Mouse (Mus musculus) left cerebral cortex, postnatal 10 days (tissue): ENCODE results near the gene Phactr1. TPM values are rescaled to one million over a fixed set of nuclear protein-coding genes. Genes with fewer than 3 reads are reported as not detected.
A peak's percentile ranks its signal among the peaks of the same experiment; 100 is the strongest.

ENCODE experiments used
- DNase-seq, 2 experiments: peaks; one replicate each; pipeline ENCODE4 v3.0.0; 2021 to 2022; ENCODE audit warnings: low spot score in 2 of 2, mixed read lengths in 1 of 2; ENCODE audit errors: extremely low spot score in 1 of 2
- intact Hi-C: fragments of 180-260 bp; cut with DNase I; formaldehyde crosslinking; loops from one replicate; pipeline ENCODE4 v1.15.1; 2025
- total RNA-seq, 2 experiments: library from RNA; stranded (reverse); gene quantifications; 2 replicates each; pipeline ENCODE4 v1.2.3; 2021

Gene Phactr1
- total RNA-seq, 2 experiments from 2014 or later, result 384 to 390 TPM

GRCm38 (mm10) chr13:42742226-42742625 lies 61.8 kb downstream of the Phactr1 start:
- intact Hi-C loops, result no loop called here
- no peak for DNase-seq

- DNase-seq, result no peak
Measured at GRCm38 (mm10) chr13:42744467-42744866, 64.0 kb downstream of the Phactr1 start.

DNA sequence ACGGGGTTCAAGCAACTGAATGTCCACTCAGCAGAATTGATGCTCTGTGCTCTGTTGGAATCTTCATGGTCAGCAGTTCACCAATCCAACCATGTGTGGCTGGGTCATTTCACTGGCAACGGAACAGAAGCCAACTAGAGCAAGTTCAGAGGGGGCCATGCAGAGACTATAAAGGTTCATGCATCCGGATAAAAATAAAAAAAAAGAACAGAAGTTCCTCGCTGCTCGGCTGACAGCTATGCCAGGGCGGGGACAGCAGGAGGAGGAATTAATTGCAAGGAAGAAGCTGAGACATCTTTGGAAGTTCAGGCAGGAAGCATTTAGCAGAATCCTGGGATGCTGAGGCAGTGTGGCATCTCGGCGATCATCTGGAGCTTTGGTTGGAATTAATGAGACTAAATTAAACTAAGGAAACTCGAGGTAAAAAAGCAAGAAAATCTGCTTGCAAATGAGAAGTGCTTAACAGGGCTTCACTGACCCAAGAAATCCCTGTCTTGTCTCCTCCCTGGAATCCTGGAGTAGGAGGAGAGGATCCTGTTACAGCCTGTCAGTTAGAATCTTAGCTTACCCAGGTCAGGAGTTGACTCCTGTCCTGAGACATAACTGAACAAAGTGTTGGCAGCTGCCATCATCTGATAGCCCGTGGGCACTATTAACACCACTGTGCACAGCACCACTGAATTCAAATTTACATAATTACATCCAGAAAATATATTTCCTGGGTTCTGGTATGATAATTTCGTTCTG lies 77.4 kb downstream of the Phactr1 start:
- peak in 1 of 2 experiments; percentile 45 for DNase-seq
- intact Hi-C loops, result no loop called here

More at GRCm38 (mm10) chr13:42744467-42744866, 64.0 kb downstream of the Phactr1 start:
- intact Hi-C loops, result no loop called here

DNA sequence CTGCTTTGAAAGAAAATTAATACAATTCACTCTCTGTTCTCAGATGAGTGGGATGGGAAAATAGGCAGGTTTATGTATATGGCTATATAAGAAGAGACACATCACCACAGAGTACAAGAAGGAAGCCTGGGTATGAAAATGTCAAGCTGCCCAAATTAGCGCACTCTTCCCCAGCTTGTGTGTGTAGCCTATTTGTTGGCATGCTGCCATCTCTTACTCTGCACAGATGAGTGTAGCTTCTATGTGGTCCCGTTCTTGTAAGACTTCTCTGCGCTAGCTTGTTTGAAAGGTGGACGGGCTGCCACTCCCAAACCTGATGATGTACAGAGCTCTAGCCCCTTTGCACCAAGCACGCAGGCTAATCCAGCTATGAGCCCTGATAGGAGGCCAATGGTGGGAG lies 78.7 kb downstream of the Phactr1 start:
- intact Hi-C loops, result no loop called here
- peak in 1 of 2 experiments; percentile 37 for DNase-seq

- DNase-seq, result no peak
- intact Hi-C loops, result no loop called here
Measured at GRCm38 (mm10) chr13:42760907-42761544, 80.6 kb downstream of the Phactr1 start.

GRCm38 (mm10) chr13:42772314-42772713 lies 91.9 kb downstream of the Phactr1 start:
- intact Hi-C loops, result no loop called here
- no peak for DNase-seq

DNA sequence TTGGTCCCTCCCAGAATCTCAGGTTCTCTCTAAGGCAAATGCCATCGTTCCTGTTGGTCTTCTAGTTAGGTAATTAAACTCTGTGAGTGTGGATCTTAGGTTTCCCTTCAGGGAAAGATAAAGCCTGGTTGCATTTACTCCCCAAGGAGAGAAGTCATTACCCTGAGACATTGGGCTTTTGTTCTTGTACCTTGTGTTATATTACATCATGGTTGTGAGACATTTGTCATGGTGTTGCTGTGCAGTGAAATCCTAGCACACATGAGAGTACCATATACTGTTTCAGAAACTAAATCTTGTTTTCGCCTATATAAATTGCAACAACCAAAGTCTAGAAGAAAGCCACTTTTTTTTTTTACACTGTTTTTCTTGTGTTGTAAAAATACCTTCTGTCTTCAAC lies 93.6 kb downstream of the Phactr1 start:
- intact Hi-C loops, result no loop called here
- no peak for DNase-seq

GRCm38 (mm10) chr13:42782151-42782550 lies 101.7 kb downstream of the Phactr1 start:
- intact Hi-C loops, result no loop called here
- DNase-seq, result peak in 1 of 2 experiments; percentile 39

GRCm38 (mm10) chr13:42789221-42789620 lies 108.8 kb downstream of the Phactr1 start:
- intact Hi-C loops, result no loop called here
- DNase-seq, result no peak

GRCm38 (mm10) chr13:42792279-42792678 lies 111.9 kb downstream of the Phactr1 start:
- DNase-seq, result no peak
- intact Hi-C loops, result loop anchor here (5.0 kb wide), 1 partner anchor 170 kb away; no protein-coding TSS in a partner anchor

DNA sequence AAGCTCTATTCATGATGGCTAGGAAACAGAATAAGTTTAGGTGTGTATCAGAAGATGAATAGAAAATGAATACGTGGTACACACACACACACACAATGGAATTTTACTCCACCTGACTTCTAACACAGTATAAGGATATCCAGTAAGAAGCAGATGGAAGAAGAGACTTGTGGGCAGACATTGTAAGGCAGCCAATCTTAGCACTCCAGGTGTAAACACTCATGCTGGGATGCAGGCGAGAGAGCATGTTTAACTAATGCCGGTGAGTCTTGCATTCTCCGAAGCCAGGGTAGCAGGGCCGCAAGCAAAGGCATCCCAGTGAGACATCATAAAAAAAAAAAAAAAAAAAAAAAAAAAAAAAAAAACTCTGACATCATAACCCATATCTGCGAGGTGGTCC lies 120.1 kb downstream of the Phactr1 start:
- intact Hi-C loops, result no loop called here
- DNase-seq, result no peak

DNA sequence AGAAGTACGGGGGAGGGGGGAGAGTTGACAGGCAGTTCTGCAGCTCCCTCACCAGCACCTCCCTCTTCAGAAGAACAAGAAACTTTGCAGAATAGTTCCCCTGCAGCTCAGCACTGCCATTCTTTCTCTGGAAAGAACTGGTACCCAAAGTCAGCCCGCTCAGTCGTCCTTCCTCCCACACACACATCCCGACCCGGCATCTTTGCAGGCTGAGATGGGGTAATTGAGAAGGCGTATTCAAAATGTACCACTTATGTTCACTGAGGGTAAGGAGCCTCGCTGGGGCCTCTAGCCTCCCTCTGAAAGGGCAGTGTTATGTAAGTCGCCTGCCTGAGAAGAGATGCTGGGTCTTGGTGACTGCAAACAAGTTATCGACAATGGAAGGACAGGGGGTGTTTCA lies 123.9 kb downstream of the Phactr1 start:
- intact Hi-C loops, result no loop called here

GRCm38 (mm10) chr13:42812762-42813161 lies 132.3 kb downstream of the Phactr1 start:
- no peak for DNase-seq
- intact Hi-C loops, result no loop called here

More for the DNA sequence above, 123.9 kb downstream of the Phactr1 start:
- no peak for DNase-seq

DNA sequence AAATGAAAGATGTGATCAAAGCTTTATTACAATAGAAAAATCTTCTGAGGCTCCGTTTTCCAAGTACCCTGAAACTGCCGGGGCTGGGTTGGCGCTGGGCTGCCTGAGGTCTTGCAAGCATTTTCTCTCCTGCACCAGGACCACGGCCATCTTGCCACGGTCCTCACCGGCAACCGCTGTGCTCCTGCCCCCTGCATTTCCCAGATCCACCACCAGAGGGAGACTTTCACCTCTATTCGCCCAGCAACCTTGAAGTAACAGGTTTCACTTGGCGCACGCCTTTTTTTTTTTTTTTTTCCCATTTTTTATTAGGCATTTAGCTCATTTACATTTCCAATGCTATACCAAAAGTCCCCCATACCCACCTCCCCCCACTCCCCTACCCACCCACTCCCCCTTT lies 138.0 kb downstream of the Phactr1 start:
- intact Hi-C loops, result no loop called here
- peak in 1 of 2 experiments; percentile 61 for DNase-seq

- intact Hi-C loops, result no loop called here
Measured at GRCm38 (mm10) chr13:42820513-42820912, 140.1 kb downstream of the Phactr1 start.

DNA sequence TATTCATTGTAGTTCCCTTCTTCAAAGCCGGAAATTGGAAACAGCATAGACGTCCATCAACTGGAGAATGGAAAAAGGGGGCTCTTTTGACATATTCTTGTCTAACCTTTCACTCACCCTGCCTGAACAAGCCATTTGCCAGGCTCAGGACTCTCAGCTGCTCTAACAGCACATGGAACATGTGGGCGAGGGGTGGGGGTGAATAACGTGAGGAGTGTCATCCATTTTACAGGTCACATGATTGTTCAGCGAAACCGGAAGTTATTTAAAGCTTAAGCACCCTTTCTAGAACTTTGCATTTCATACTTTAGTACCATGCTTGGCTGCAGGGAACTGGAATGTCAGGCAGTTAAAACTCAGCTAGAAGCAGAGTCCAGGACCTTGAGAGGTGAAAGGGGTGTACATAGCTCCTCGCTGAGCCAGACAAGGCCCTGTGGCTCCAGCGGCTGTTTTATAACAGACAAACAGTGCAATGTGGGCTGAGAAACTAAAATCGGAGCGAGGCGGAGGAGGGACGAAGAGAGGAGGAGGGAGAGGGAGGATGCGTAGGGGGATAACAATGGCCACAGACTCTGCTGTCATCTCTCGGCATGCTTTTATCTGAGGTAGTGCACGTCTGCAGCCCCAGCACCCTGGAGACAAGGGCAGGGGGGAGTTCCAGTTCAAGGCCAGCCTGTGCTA lies 141.1 kb downstream of the Phactr1 start:
- intact Hi-C loops, result loop anchor here (2.0 kb wide), 1 partner anchor 199 kb away; no protein-coding TSS in a partner anchor
- DNase-seq, result no peak

More at GRCm38 (mm10) chr13:42820513-42820912, 140.1 kb downstream of the Phactr1 start:
- no peak for DNase-seq

GRCm38 (mm10) chr13:42822545-42822944 lies 142.1 kb downstream of the Phactr1 start:
- peak; percentile 83 for DNase-seq
- intact Hi-C loops, result loop anchor here (2.0 kb wide), 1 partner anchor 200 kb away; no protein-coding TSS in a partner anchor

DNA sequence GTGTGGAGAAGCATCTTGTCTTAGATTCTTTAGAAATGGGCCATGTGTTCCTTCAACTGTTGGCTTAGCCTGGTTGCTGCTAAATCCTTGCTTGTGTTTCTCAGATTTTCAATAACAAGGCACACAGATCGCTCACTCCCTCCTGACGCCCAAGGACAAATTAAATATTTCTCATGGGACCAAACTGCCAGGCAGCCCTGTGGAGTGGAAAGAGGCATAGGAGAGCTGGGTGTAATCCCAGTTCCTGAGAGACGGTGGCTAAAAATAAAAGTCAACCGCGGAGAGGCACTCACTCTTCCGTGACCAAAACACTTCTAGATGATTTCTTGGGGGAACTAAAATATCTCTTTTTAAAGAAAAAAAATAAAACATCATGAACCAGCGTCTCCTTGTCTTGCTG lies 143.5 kb downstream of the Phactr1 start:
- DNase-seq, result no peak
- intact Hi-C loops, result loop anchor here (2.0 kb wide), 1 partner anchor 201 kb away; no protein-coding TSS in a partner anchor

DNA sequence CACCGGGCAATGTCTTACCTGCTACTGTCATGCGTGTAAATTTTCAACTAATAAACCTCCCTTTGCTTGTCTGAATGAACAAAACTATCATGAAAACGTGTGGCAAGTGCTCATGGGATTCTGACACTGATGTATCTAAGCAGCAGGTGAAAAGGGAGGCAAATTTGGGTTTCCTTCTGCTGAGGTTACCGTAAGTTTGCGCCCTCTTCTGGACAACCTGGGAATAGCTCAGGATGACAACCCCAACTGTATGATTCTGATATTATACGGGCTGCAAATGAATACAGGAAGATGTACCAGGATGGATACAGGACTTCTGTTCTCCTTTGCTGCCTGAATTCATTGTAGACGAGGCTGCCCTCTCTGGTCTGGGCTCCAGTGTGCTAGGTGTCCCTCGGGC lies 146.2 kb downstream of the Phactr1 start:
- no peak for DNase-seq
- intact Hi-C loops, result no loop called here
